Mouse (Mus musculus) layer of hippocampus, adult 2 months (tissue): ENCODE measurements at regions not wholly inside any gene's neighbourhood (a gene's known extent, or its start where the extent isn't known, plus 50 kb on each side); places are given as distances from the start of the nearest gene placed in this dataset.
"Not testable (repeated sequence)": the region's sequence is repeated elsewhere in the genome, so short reads cannot be mapped to it uniquely, and the experiment has no call there.

Source experiments
- DNase-seq, 2 experiments: peaks; one replicate each; pipeline ENCODE4 v3.0.0; 2022; ENCODE audit warnings: low spot score in 2 of 2
- H3K27ac ChIP-seq: fragments of 200-600 bp; 2 replicates; pipeline ENCODE4 v1.8.1; 2022
- H3K4me3 ChIP-seq: fragments of 200-600 bp; 2 replicates; pipeline ENCODE4 v1.8.1; 2022; ENCODE audit warnings: mild to moderate bottlenecking
- CTCF ChIP-seq: fragments of 200-600 bp; conservative IDR thresholded peaks from 2 replicates; pipeline ENCODE4 v1.8.1; 2022; ENCODE audit warnings: antibody characterized with exemption, mild to moderate bottlenecking, moderate library complexity

DNA sequence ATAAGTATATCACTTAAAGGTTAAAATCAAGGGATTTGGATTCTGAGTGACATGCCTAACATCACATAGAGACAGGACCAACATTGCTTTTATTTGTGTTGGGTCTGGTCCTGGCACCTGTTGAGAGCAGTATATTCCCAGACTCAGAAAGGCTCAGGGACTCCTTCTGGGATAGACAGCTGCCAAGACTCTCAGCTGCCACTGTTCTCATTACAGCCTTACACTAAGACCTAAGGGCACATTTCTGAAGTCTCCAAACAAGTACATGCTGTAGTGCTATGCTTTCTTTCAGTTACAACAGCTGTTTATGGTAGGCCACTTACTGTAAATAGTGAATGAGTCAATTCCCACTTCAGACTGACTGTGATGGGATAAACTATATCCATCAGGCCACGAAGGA lies 77.7 kb upstream of the Fam13a start:
- no peak for TF ChIP-seq CTCF
- DNase-seq = no peak
- no peak overlapping the region for H3K4me3 ChIP-seq

DNA sequence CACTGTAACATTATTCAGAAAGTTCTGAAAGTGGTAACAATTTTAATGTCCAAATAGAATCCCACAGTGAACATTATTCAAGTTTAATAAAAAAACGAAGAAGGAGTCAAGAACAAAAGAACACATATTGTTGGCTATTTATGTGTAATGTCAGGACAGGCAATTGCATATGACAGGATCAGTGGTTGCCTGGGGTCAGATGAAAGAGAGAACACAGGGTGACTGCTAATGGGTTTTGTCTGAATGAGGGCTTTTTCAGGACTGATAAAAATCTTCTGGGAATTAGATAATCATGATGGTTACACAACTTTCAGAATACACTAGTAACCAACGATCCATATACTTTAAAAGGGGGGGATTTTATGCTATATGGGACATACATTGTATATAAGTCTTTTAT lies 79.6 kb upstream of the Fam13a start:
- no peak overlapping the region for H3K4me3 ChIP-seq
- H3K27ac ChIP-seq = no peak overlapping the region
- no peak for DNase-seq
- no peak for TF ChIP-seq CTCF

More for the DNA sequence above, 77.7 kb upstream of the Fam13a start:
- H3K27ac ChIP-seq = no peak overlapping the region

DNA sequence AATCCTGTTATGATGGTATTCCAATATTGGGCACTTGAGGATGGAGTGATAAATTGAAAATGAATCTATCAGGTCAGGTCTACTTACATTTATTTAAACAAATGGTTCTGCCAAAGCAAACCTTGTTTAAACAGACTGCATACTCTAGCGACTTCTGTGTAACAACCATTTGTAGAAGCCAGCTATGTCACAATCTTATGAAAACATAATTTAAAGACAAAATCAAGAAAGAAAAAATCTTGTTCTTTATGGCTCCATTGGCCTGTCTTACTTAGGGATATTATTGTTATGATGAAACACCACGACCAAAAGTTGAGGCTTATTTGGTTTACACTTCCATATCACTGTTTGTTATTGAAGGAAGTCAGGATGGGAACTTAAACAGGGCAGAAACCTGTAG lies 80.1 kb upstream of the Fam13a start:
- TF ChIP-seq CTCF = no peak
- H3K27ac ChIP-seq = no peak overlapping the region
- H3K4me3 ChIP-seq = no peak overlapping the region
- no peak for DNase-seq

DNA sequence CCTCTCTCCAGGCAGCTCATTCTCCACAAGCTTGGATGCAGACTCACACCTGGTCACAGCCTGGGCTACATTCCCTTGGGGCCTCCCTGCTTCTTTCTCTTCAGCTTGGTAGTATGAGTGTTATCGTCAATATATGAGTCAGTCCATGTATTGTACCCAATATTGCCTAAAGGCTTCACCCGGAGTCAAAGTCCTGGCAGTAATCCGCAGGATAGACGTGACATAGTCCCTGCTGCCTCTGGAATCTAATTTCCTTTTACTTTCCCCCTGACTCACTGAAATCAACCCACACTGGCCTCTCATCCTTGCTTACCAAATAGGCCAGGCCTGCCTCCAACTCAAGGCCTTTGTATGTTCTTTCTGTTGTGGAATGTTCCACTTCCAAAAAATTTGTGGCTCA lies 83.8 kb upstream of the Fam13a start:
- H3K27ac ChIP-seq = no peak overlapping the region
- TF ChIP-seq CTCF = no peak
- DNase-seq = no peak
- H3K4me3 ChIP-seq = no peak overlapping the region

DNA sequence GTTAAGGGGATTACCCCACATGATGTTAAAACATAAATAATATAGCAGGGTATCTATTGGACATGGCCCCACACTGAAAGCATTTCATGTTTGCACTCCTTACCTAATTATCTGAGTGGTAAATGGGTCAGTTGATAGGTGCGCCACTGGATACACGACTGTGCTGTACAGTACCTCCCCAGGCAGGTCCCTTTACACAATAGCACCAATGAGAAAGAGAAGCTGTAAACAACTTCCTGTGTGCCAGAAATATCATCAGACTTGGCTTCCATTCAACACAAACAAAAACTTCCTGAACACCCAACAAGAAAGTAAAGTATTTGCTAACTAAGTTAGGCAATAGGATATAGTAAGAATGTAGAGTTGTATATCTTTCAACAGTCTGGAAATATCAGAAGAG lies 76.3 kb upstream of the Tigd2 start:
- no peak for TF ChIP-seq CTCF
- Histone ChIP-seq H3K4me3 (no peak overlapping the region), H3K27ac (no peak overlapping the region)
- no peak for DNase-seq

DNA sequence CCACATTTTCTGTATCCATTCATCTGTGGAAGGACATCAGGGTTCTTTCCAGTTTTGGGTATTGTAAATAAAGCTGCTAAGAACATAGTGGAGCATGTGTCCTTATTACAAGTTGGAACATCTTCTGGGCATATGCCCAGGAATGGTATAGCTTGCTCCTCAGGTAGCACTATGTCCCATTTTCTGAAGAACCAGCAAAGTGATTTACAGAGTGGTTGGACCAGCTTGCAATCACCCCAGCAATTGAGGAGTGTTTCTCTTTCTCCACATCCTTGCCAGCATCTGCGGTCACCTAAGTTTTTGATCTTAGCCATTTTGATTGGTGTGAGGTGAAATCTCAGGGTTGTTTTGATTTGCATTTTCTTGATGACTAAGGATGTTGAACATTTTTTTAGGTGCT lies 74.9 kb upstream of the Tigd2 start:
- not testable (repeated sequence) for H3K27ac ChIP-seq, H3K4me3 ChIP-seq, DNase-seq

DNA sequence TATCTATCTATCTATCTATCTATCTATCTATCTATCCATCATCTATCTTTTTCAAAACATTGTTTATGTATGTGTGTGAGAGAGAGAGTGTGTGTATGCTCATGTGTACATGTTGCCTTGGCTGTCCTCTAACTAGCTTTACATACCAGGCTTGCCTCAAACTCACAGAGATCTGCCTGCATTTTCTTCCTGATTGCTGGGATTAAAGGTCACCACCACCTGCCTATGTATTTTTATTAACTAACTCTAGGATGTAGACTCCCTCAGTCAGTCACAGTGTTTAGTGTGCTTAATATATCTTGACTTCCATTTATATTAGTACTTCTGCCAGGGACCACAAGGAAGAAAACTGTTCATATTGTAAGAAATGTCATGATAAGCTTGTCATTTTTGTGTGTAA lies 69.0 kb upstream of the Tigd2 start:
- Histone ChIP-seq H3K27ac (no peak overlapping the region), H3K4me3 (no peak overlapping the region)
- no peak for DNase-seq
- TF ChIP-seq CTCF = no peak

DNA sequence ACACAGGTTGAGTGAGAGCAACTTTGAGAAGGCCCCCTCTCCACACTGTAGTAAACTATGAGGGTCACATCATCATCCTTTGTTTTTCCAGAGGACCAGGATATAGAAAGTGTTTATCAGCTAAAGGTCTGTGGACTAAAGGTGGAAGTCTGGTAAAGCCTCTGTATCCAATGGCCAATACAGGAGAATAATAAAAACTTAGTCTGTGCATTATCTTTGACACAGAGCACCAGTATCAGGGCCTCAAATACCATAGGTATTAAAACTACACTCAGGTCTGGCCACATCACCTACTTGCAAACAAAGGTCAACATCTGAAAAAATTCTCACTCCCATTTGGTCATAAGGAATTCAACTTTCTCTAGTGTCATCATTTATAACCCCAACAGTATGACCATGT lies 66.6 kb upstream of the Tigd2 start:
- TF ChIP-seq CTCF = no peak
- no peak overlapping the region for H3K4me3 ChIP-seq
- DNase-seq = no peak
- H3K27ac ChIP-seq = no peak overlapping the region

DNA sequence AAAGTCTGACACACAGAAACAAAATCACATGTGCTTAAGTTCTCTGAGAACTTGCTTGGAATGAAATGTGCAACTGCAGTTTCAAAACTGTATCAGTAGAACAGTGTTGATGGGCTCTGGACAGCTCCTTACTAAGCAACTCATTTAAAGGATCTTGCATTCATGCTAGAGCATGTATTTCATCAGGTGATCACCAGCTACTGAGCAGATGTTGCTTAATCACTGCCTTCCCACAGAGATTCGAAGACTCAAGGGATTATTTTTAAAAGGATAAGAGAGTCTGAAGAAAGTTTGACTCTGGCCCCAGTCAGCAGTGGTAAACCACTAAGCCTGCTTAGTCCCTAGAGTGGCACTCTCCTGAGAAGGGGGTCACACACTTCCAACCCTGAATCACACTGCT lies 61.2 kb upstream of the Tigd2 start:
- TF ChIP-seq CTCF = no peak
- H3K4me3 ChIP-seq = no peak overlapping the region
- DNase-seq = no peak
- H3K27ac ChIP-seq = no peak overlapping the region

DNA sequence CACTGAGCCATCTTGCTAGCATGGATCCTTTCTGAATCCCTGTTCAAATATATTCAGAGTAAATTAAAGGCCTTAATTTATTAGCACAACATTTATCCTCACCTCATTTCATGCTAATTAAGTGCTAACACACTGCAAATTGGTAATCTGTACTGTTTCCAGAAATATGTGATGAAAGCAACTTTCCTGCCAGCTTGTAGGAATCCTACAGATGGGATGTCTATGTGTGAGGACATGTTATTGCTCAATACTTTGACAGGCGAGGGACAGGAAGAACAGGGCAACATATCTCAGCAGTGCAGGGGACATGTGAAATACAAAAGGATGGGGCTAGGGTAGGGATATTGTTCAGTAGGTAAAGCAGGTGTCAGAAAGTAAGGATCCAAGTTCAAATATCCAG lies 53.0 kb upstream of the Tigd2 start:
- TF ChIP-seq CTCF = no peak
- H3K4me3 ChIP-seq = no peak overlapping the region
- peak; percentile 28 to 42 for DNase-seq
- peak overlapping the region; percentile 37 for H3K27ac ChIP-seq
